Mouse (Mus musculus) G1E-ER4 (cell line): ENCODE data around the gene Poc1a. TPM values are rescaled to one million over a fixed set of nuclear protein-coding genes. Genes with fewer than 3 reads are reported as not detected.

ENCODE experiments used
- GATA1 ChIP-seq: IDR thresholded peaks from one replicate; pipeline ENCODE4 v1.8.0; 2012; ENCODE audit warnings: low read length, inconsistent platforms
- polyA plus RNA-seq: library from polyadenylated mRNA; stranded (reverse); fragments of >175 nt; gene quantifications from 2 replicates; pipeline ENCODE4 v1.2.3, GENCODE M21; 2012

The Poc1a gene
- polyA plus RNA-seq, 1 experiment: 9.9 TPM

- no peak for TF ChIP-seq GATA1
Measured at GRCm38 (mm10) chr9:106280386-106280785, 475 bp upstream of the Poc1a start.

DNA sequence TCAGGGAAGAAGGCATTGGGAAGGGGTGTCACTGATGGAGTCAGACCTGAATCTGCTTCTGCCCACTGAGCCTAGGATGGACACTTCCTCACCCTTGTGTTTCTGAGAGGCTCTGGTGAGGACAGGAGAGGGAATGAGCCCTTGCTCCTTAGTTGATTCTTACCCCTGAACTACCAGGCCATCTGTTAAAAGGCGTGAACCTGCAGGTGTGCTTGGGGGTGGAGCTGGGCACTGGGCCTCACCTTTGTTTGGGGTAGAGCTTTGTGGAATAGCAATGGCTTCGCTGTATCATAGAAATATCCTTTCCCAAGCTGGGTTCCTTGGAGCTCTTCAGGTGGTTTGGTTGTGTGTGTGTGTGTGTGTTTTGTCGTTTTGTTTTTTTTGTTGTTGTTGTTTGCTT, 1.2 kb downstream of the Poc1a start:
- TF ChIP-seq GATA1: no peak

GRCm38 (mm10) chr9:106287165-106287564, 6.3 kb downstream of the Poc1a start:
- no peak for TF ChIP-seq GATA1

DNA sequence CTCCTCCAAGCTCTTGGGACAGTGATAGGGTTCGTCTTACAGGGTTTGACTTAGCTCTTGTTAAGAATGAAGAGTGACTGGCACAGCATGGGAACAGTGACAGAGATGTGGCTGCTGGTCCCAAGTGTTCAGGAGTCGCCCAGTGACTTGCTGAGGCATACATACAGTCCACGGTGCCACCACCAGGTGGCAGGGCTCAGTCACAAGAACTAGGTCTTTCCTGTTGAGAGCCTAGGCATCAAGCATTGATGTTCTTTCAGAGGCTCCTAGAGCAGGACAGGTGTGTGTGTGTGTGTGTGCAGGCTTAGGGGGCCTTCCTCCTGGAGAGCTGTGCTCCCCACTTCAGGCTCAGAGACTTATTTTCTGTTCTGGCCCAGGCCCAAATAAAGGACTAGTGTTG, 8.0 kb downstream of the Poc1a start:
- no peak for TF ChIP-seq GATA1

- no peak for TF ChIP-seq GATA1
Measured at GRCm38 (mm10) chr9:106289841-106290240, 9.0 kb downstream of the Poc1a start.

DNA sequence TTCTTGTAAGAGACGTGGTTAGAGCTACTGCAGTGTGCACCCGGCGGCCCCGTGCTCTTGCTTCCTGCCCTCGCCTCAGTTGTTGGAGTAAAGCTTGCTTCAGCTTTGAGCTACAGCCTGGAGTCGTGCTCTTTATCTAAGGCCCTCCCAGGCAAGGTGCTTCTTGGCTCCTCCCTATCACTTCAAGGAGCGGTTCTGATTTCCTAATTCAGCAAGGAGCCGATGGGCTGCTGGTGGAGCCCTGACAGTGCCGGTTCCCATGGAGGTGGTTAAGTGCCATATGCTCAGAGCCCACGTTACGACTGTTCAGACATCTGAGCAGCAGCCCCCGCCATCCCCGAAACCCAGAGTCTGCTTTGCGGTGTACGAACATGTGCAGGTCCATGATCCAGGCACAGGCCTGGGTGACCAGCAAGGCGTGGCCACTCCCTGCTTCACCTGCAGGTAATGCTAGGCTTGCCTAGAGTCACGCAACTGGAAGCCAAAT, 9.8 kb downstream of the Poc1a start:
- TF ChIP-seq GATA1: no peak

- TF ChIP-seq GATA1: no peak
Measured at GRCm38 (mm10) chr9:106293569-106294156, 12.8 kb downstream of the Poc1a start.

DNA sequence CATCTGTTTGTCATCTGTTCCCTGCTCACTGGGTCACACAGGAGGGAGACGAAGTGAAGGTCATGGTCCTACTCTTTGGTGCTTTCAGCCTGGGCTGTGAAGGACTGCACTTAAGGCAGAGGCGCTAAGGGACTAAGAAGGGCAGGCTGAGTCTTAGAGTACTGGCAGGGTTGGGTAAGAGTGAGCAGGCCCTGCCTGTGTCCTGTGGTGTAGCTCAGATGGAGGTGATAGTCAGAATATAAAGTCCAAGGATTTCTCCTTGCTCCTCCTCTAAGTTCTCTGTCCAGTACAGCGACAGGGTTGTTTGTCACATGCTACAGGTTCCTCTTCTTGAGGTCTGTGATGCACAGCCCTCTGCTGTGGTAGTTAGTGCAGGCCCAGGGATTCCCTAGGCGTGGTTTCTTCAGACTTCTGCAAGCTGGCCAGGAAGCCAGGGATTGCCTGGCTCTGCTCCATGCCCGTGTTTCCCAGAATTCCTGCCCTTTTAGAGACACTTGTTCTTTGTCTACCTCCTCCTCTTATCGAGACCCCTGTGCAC, 15.8 kb downstream of the Poc1a start:
- TF ChIP-seq GATA1: no peak

- no peak for TF ChIP-seq GATA1
Measured at GRCm38 (mm10) chr9:106300176-106300803, 19.4 kb downstream of the Poc1a start.

DNA sequence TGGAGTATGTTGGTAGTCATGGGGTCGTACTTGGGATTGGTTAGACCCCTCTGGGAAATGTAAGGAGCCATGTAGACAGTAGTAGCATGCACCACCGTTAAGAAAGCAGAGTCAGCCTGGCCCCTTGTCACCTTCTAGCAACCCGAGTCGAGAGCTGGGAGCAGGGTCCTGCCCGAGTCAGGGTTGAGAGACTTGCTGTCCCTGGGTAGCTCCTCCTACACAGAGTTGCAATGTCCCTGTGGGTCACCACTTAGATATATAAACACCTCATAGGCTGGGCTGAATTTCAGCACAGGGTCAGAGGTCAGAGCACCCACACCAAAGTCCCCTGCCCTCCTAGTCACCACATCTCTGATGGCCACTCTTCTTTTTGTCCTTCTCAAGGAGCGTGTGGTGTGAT, 20.1 kb downstream of the Poc1a start:
- no peak for TF ChIP-seq GATA1

DNA sequence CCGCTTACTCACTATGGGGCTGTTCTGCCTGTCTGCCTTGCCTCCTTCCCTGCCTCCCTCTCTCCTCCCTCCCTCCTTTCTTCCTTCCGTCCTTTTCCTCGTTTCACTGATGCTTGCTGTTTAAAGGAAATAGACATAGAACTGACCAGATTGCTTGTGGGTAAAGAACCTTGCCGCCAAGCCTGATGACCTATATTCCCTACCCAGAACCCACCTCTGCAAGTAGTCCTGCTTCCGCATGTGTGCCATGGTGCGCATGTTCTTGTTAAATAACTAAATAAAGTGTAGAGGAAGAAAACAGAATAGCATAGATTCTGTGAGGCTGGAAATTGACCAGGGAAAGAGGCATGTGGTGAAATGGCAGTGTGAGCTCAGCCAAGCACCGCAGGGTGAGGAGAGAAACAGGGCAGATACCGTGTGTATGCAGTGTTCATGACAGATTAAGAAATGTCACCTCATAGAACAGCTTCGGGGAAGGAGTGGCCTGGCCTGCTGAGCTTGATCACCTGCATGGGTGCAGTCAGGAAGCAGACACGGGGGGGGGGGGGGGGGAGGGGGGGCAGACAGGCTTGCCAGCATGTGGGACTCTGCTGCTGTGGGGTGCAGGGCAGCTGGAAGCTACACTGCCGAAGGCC, 20.7 kb downstream of the Poc1a start:
- no peak for TF ChIP-seq GATA1

DNA sequence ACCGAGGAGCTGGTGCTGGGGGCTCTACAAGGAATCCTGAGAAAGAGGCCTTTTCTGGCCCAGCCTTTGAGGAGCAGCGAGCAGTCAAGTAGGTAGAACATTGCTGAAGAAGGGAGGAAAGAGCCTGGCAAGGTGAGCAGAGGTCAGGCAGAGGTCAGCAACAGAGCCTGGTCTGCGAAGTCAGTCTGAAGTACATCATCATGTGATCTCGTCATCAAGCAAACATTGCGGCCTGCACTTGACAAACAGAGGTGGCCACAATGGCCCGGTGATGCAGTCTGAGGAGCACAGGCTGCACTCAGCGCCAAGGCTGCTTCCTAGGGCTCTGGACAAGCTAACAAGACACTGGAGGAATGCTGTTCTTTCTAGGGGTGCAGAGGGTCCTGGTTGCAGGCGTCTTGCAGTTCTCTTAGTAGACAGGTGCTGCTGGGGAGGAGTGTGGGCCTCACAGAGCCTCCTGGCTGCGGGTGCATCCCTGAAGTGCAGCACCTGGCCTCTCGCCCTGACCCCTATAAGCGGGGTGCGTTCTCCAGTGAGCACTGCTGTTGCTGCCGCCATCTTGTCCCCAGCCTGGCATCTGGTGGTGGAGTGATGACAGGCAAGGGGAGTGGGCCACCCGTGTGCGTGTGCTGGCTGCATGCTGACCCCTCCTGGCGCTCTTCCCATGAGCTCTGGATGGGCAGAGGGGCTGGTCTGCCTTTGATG, 21.7 kb downstream of the Poc1a start:
- no peak for TF ChIP-seq GATA1

GRCm38 (mm10) chr9:106303460-106303960, 22.6 kb downstream of the Poc1a start:
- TF ChIP-seq GATA1: no peak

DNA sequence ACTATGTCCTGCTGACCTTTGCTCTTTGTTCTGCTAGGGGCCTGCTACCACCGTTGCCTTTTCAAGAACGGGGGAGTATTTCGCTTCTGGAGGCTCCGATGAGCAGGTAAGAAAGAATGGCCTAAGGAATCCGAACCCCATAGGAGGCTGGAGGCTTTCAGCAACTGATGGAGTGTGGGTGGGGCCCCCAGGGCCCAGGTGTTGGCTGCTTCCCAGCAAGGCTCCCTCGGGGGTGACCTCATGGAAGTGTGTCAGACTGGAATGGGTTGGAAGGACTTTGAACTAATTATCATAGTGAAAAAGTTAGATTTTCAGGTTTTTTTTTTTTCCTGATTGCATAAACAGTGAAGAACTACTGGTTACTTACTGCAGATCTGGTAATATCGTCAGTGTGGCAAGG, 24.4 kb downstream of the Poc1a start:
- TF ChIP-seq GATA1: no peak

GRCm38 (mm10) chr9:106306662-106307351, 25.9 kb downstream of the Poc1a start:
- no peak for TF ChIP-seq GATA1
